Mouse (Mus musculus) fibroblast of lung, adult 2 months (primary cell): ENCODE results near the gene Smarcd2.

Experiments
- DNase-seq: peaks from one replicate; pipeline ENCODE4 v3.0.0-alpha.2; 2011; ENCODE audit warnings: low read depth

Smarcd2 gene

GRCm38 (mm10) chr11:106272644-106273310 is at the start of gene Smarcd2:
Gene Smarcd2 (minus strand): TSS chr11:106272972.
- peak; percentile 97 for DNase-seq

- DNase-seq: no peak
Observed at GRCm38 (mm10) chr11:106318406-106319366, 45.9 kb upstream of the Smarcd2 start.

- DNase-seq: no peak
Observed at GRCm38 (mm10) chr11:106317801-106318200, 45.0 kb upstream of the Smarcd2 start.

- DNase-seq: no peak
Observed at GRCm38 (mm10) chr11:106316416-106316815, 43.6 kb upstream of the Smarcd2 start.

GRCm38 (mm10) chr11:106314333-106314812 is 41.6 kb upstream of the Smarcd2 start, which contains the start of gene Cd79b:
Gene Cd79b (minus strand): TSS chr11:106314762.
- no peak for DNase-seq

- no peak for DNase-seq
Observed at GRCm38 (mm10) chr11:106313533-106313932, 40.8 kb upstream of the Smarcd2 start.

GRCm38 (mm10) chr11:106310123-106310522 is 37.4 kb upstream of the Smarcd2 start:
- no peak for DNase-seq

- DNase-seq: no peak
Observed at GRCm38 (mm10) chr11:106308162-106308561, 35.4 kb upstream of the Smarcd2 start.

GRCm38 (mm10) chr11:106307432-106307831 is 34.7 kb upstream of the Smarcd2 start:
- DNase-seq: no peak

- no peak for DNase-seq
Observed at GRCm38 (mm10) chr11:106306758-106307157, 34.0 kb upstream of the Smarcd2 start.

- DNase-seq: no peak
Observed at GRCm38 (mm10) chr11:106306065-106306385, 33.3 kb upstream of the Smarcd2 start.

- DNase-seq: no peak
Observed at GRCm38 (mm10) chr11:106305348-106306064, 32.7 kb upstream of the Smarcd2 start.

- peak; percentile 42 for DNase-seq
Observed at GRCm38 (mm10) chr11:106302634-106303033, 29.9 kb upstream of the Smarcd2 start.

GRCm38 (mm10) chr11:106301765-106302164 is 29.0 kb upstream of the Smarcd2 start, which contains the start of gene Gh:
Gene Gh (minus strand): TSS chr11:106301865.
- no peak for DNase-seq

GRCm38 (mm10) chr11:106291861-106292260 is 19.1 kb upstream of the Smarcd2 start:
- no peak for DNase-seq

GRCm38 (mm10) chr11:106290376-106290775 is 17.6 kb upstream of the Smarcd2 start:
- no peak for DNase-seq

- no peak for DNase-seq
Observed at GRCm38 (mm10) chr11:106289369-106289768, 16.6 kb upstream of the Smarcd2 start.

- no peak for DNase-seq
Observed at GRCm38 (mm10) chr11:106286987-106287386, 14.2 kb upstream of the Smarcd2 start.

- DNase-seq: no peak
Observed at GRCm38 (mm10) chr11:106286206-106286605, 13.4 kb upstream of the Smarcd2 start.

GRCm38 (mm10) chr11:106284126-106284525 is 11.4 kb upstream of the Smarcd2 start:
- no peak for DNase-seq

- no peak for DNase-seq
Observed at GRCm38 (mm10) chr11:106283371-106283770, 10.6 kb upstream of the Smarcd2 start.

GRCm38 (mm10) chr11:106282452-106282851 is 9.7 kb upstream of the Smarcd2 start:
- DNase-seq: no peak
